Mouse (Mus musculus): ENCODE data around the gene Trim2. TPM values are rescaled to one million over a fixed set of nuclear protein-coding genes. Genes with fewer than 3 reads are reported as not detected.
A peak's percentile ranks its signal among the peaks of the same experiment; 100 is the strongest.

Trim2 gene
- polyA plus RNA-seq, 1 experiment from 2014 or later, result 136 TPM

- H3K4me3 ChIP-seq (replicated peaks; ENCODE audit: low read length), result no peak overlapping the region
- H3K27me3 ChIP-seq (ENCODE audit: control insufficient read depth, insufficient read depth, low read length), result no peaks in the 10 kb centered on the region
- peaks cover 7% of the 10 kb centered on the region; the same call in 1 of the 2 replicates for H3K4me1 ChIP-seq (replicated peaks; ENCODE audit: control insufficient read depth, insufficient read depth, low read length)
- WGBS, result 75% methylated on average over 2 of the region's 2 CpGs
- H3K36me3 ChIP-seq (replicated peaks; ENCODE audit: control insufficient read depth, insufficient read depth), result no peaks in the 10 kb centered on the region
- no peak overlapping the region for H3K9ac ChIP-seq
- no peaks in the 10 kb centered on the region for H3K9me3 ChIP-seq (ENCODE audit: control insufficient read depth, low read length)
- H3K27ac ChIP-seq, result no peak overlapping the region
- no peak for DNase-seq (ENCODE audit: low spot score)
- H3K4me2 ChIP-seq (replicated peaks), result no peak overlapping the region
- ATAC-seq (ENCODE audit: low FRiP score), result no peak
Observed at GRCm38 (mm10) chr3:84330210-84330609, 23.5 kb upstream of the Trim2 start.

- Histone ChIP-seq H3K27me3 (ENCODE audit: control insufficient read depth, insufficient read depth, low read length) (no peaks in the 10 kb centered on the region), H3K36me3 (replicated peaks; ENCODE audit: control insufficient read depth, insufficient read depth) (no peaks in the 10 kb centered on the region), H3K4me1 (replicated peaks; ENCODE audit: control insufficient read depth, insufficient read depth, low read length) (peaks cover 8% of the 10 kb centered on the region; the same call in 1 of the 2 replicates), H3K4me3 (replicated peaks; ENCODE audit: low read length) (no peak overlapping the region), H3K9ac (no peak overlapping the region), H3K4me2 (replicated peaks) (no peak overlapping the region), H3K27ac (no peak overlapping the region), H3K9me3 (ENCODE audit: control insufficient read depth, low read length) (no peaks in the 10 kb centered on the region)
- WGBS, result 87% methylated on average over 12 of the region's 12 CpGs
- no peak for ATAC-seq (ENCODE audit: low FRiP score)
- no peak for DNase-seq (ENCODE audit: low spot score)
Observed at GRCm38 (mm10) chr3:84324967-84325441, 18.3 kb upstream of the Trim2 start.

- no peak overlapping the region for H3K4me2 ChIP-seq (replicated peaks)
- no peak overlapping the region for H3K9ac ChIP-seq
- H3K36me3 ChIP-seq (replicated peaks; ENCODE audit: control insufficient read depth, insufficient read depth), result no peaks in the 10 kb centered on the region
- peaks cover 8% of the 10 kb centered on the region; the same call in 1 of the 2 replicates for H3K4me1 ChIP-seq (replicated peaks; ENCODE audit: control insufficient read depth, insufficient read depth, low read length)
- WGBS, result 26% methylated on average over 3 of the region's 3 CpGs
- ATAC-seq (ENCODE audit: low FRiP score) (no peak), DNase-seq (ENCODE audit: low spot score) (no peak)
- H3K9me3 ChIP-seq (ENCODE audit: control insufficient read depth, low read length), result no peaks in the 10 kb centered on the region
- H3K4me3 ChIP-seq (replicated peaks; ENCODE audit: low read length), result no peak overlapping the region
- no peak overlapping the region for H3K27ac ChIP-seq
- no peaks in the 10 kb centered on the region for H3K27me3 ChIP-seq (ENCODE audit: control insufficient read depth, insufficient read depth, low read length)
Observed at GRCm38 (mm10) chr3:84324478-84324877, 17.8 kb upstream of the Trim2 start.

GRCm38 (mm10) chr3:84324000-84324399, 17.3 kb upstream of the Trim2 start:
- peaks cover 8% of the 10 kb centered on the region; the same call in 1 of the 2 replicates for H3K4me1 ChIP-seq (replicated peaks; ENCODE audit: control insufficient read depth, insufficient read depth, low read length)
- H3K9ac ChIP-seq, result no peak overlapping the region
- H3K9me3 ChIP-seq (ENCODE audit: control insufficient read depth, low read length), result no peaks in the 10 kb centered on the region
- no peak overlapping the region for H3K4me3 ChIP-seq (replicated peaks; ENCODE audit: low read length)
- 41% methylated on average over 6 of the region's 6 CpGs for WGBS
- ATAC-seq (ENCODE audit: low FRiP score) (no peak), DNase-seq (ENCODE audit: low spot score) (no peak)
- no peak overlapping the region for H3K27ac ChIP-seq
- H3K36me3 ChIP-seq (replicated peaks; ENCODE audit: control insufficient read depth, insufficient read depth), result no peaks in the 10 kb centered on the region
- no peaks in the 10 kb centered on the region for H3K27me3 ChIP-seq (ENCODE audit: control insufficient read depth, insufficient read depth, low read length)
- H3K4me2 ChIP-seq (replicated peaks), result no peak overlapping the region

- Histone ChIP-seq H3K36me3 (replicated peaks; ENCODE audit: control insufficient read depth, insufficient read depth) (no peaks in the 10 kb centered on the region), H3K4me2 (replicated peaks) (no peak overlapping the region), H3K9me3 (ENCODE audit: control insufficient read depth, low read length) (no peaks in the 10 kb centered on the region), H3K4me3 (replicated peaks; ENCODE audit: low read length) (no peak overlapping the region), H3K27ac (no peak overlapping the region), H3K27me3 (ENCODE audit: control insufficient read depth, insufficient read depth, low read length) (no peaks in the 10 kb centered on the region), H3K9ac (no peak overlapping the region), H3K4me1 (replicated peaks; ENCODE audit: control insufficient read depth, insufficient read depth, low read length) (peaks cover 9% of the 10 kb centered on the region)
- 90% methylated on average over 3 of the region's 3 CpGs for WGBS
- ATAC-seq (ENCODE audit: low FRiP score) (no peak), DNase-seq (ENCODE audit: low spot score) (no peak)
Observed at GRCm38 (mm10) chr3:84319504-84319903, 12.8 kb upstream of the Trim2 start.

- H3K36me3 ChIP-seq (replicated peaks; ENCODE audit: control insufficient read depth, insufficient read depth), result no peaks in the 10 kb centered on the region
- no peak overlapping the region for H3K9ac ChIP-seq
- no peak for DNase-seq (ENCODE audit: low spot score)
- WGBS, result 90% methylated on average over 4 of the region's 4 CpGs
- H3K27ac ChIP-seq, result no peak overlapping the region
- H3K27me3 ChIP-seq (ENCODE audit: control insufficient read depth, insufficient read depth, low read length), result no peaks in the 10 kb centered on the region
- peaks cover 5% of the 10 kb centered on the region; the same call in 1 of the 2 replicates for H3K4me1 ChIP-seq (replicated peaks; ENCODE audit: control insufficient read depth, insufficient read depth, low read length)
- no peak for ATAC-seq (ENCODE audit: low FRiP score)
- no peak overlapping the region for H3K4me3 ChIP-seq (replicated peaks; ENCODE audit: low read length)
- H3K9me3 ChIP-seq (ENCODE audit: control insufficient read depth, low read length), result no peaks in the 10 kb centered on the region
- H3K4me2 ChIP-seq (replicated peaks), result no peak overlapping the region
Observed at GRCm38 (mm10) chr3:84318865-84319264, 12.2 kb upstream of the Trim2 start.

- peak; percentile 91 for DNase-seq (ENCODE audit: low spot score)
- 28% methylated on average over 8 of the region's 8 CpGs for WGBS
- H3K27ac ChIP-seq, result no peak overlapping the region
- H3K9me3 ChIP-seq (ENCODE audit: control insufficient read depth, low read length), result no peaks in the 10 kb centered on the region
- peak; percentile 58; the same call in 1 of the 2 replicates for ATAC-seq (ENCODE audit: low FRiP score)
- H3K27me3 ChIP-seq (ENCODE audit: control insufficient read depth, insufficient read depth, low read length), result no peaks in the 10 kb centered on the region
- H3K9ac ChIP-seq, result peak overlapping the region; percentile 35; the same call in 1 of the 2 replicates
- peak overlapping the region; percentile 32 for H3K4me2 ChIP-seq (replicated peaks)
- no peaks in the 10 kb centered on the region for H3K36me3 ChIP-seq (replicated peaks; ENCODE audit: control insufficient read depth, insufficient read depth)
- no peak overlapping the region for H3K4me3 ChIP-seq (replicated peaks; ENCODE audit: low read length)
- H3K4me1 ChIP-seq (replicated peaks; ENCODE audit: control insufficient read depth, insufficient read depth, low read length), result peaks cover 5% of the 10 kb centered on the region; the same call in 1 of the 2 replicates
Observed at GRCm38 (mm10) chr3:84314651-84315191, 8.0 kb upstream of the Trim2 start.

GRCm38 (mm10) chr3:84313801-84314541, 7.3 kb upstream of the Trim2 start:
- DNase-seq (ENCODE audit: low spot score) (no peak), ATAC-seq (ENCODE audit: low FRiP score) (0 out of 2 replicates have a peak, but pooled peaks have one; percentile 5)
- peaks cover 5% of the 10 kb centered on the region; the same call in 1 of the 2 replicates for H3K4me1 ChIP-seq (replicated peaks; ENCODE audit: control insufficient read depth, insufficient read depth, low read length)
- no peak overlapping the region for H3K4me2 ChIP-seq (replicated peaks)
- H3K27me3 ChIP-seq (ENCODE audit: control insufficient read depth, insufficient read depth, low read length), result no peaks in the 10 kb centered on the region
- H3K9me3 ChIP-seq (ENCODE audit: control insufficient read depth, low read length), result no peaks in the 10 kb centered on the region
- H3K36me3 ChIP-seq (replicated peaks; ENCODE audit: control insufficient read depth, insufficient read depth), result no peaks in the 10 kb centered on the region
- no peak overlapping the region for H3K9ac ChIP-seq
- 84% methylated on average over 6 of the region's 6 CpGs for WGBS
- no peak overlapping the region for H3K4me3 ChIP-seq (replicated peaks; ENCODE audit: low read length)
- H3K27ac ChIP-seq, result no peak overlapping the region

- H3K4me1 ChIP-seq (replicated peaks; ENCODE audit: control insufficient read depth, insufficient read depth, low read length), result peaks cover 5% of the 10 kb centered on the region; the same call in 1 of the 2 replicates
- H3K36me3 ChIP-seq (replicated peaks; ENCODE audit: control insufficient read depth, insufficient read depth), result no peaks in the 10 kb centered on the region
- ATAC-seq (ENCODE audit: low FRiP score), result peak; percentile 29; the same call in 1 of the 2 replicates
- no peaks in the 10 kb centered on the region for H3K9me3 ChIP-seq (ENCODE audit: control insufficient read depth, low read length)
- WGBS, result 51% methylated on average over 18 of the region's 18 CpGs
- no peak overlapping the region for H3K27ac ChIP-seq
- DNase-seq (ENCODE audit: low spot score), result peak; percentile 87
- H3K9ac ChIP-seq, result no peak overlapping the region
- peak overlapping the region; percentile 21 for H3K4me2 ChIP-seq (replicated peaks)
- no peaks in the 10 kb centered on the region for H3K27me3 ChIP-seq (ENCODE audit: control insufficient read depth, insufficient read depth, low read length)
- no peak overlapping the region for H3K4me3 ChIP-seq (replicated peaks; ENCODE audit: low read length)
Observed at GRCm38 (mm10) chr3:84313003-84313800, 6.5 kb upstream of the Trim2 start.

All from hindbrain, embryonic 14.5 days (tissue).